Mouse (Mus musculus) intestine, postnatal 0 days (tissue): ENCODE results near the gene Stk35. TPM values are rescaled to one million over a fixed set of nuclear protein-coding genes. Genes with fewer than 3 reads are reported as not detected.

Experiments
- ATAC-seq: fragments of 200-750 bp; cut with Nextera tagmentation; 2 replicates; pipeline ENCODE4 v1.8.0; 2017; ENCODE audit warnings: mild to moderate bottlenecking, moderate TSS enrichment, moderate library complexity
- H3K27ac ChIP-seq: fragments of 300-500 bp; sonication (generic); 2 replicates; pipeline ENCODE4 v1.5.1; 2014; ENCODE audit warnings: mild to moderate bottlenecking, low read depth, low read length, moderate library complexity
- H3K27me3 ChIP-seq: fragments of 300-500 bp; sonication (generic); replicated peaks from 2 replicates; pipeline ENCODE4 v1.6.1; 2014; ENCODE audit warnings: low read length, mixed read lengths; ENCODE audit not compliant: control insufficient read depth, insufficient read depth
- H3K36me3 ChIP-seq: fragments of 300-500 bp; sonication (generic); 2 replicates; pipeline ENCODE4 v1.6.1; 2014; ENCODE audit warnings: mild to moderate bottlenecking, moderate library complexity; ENCODE audit not compliant: control insufficient read depth, insufficient read depth
- H3K4me1 ChIP-seq: fragments of 300-500 bp; sonication (generic); replicated peaks from 2 replicates; pipeline ENCODE4 v1.6.1; 2014; ENCODE audit warnings: antibody characterized with exemption, low read length, mixed read lengths; ENCODE audit not compliant: control insufficient read depth, insufficient read depth
- H3K4me2 ChIP-seq: fragments of 300-500 bp; sonication (generic); replicated peaks from 2 replicates; pipeline ENCODE4 v1.6.1; 2014; ENCODE audit warnings: low read depth, mild to moderate bottlenecking, moderate library complexity
- H3K4me3 ChIP-seq: fragments of 300-500 bp; sonication (generic); 2 replicates; pipeline ENCODE4 v1.5.1; 2014; ENCODE audit warnings: low read depth, low read length
- H3K9ac ChIP-seq: fragments of 300-500 bp; sonication (generic); 2 replicates; pipeline ENCODE4 v1.6.1; 2014; ENCODE audit warnings: mild to moderate bottlenecking, low read depth, low read length
- H3K9me3 ChIP-seq: fragments of 300-500 bp; sonication (generic); 2 replicates; pipeline ENCODE4 v1.6.1; 2016; ENCODE audit warnings: mixed run types; ENCODE audit not compliant: control insufficient read depth
- CTCF ChIP-seq: sonication (generic); IDR thresholded peaks from 2 replicates; pipeline ENCODE4 v1.5.1; 2016; ENCODE audit warnings: low read depth, mild to moderate bottlenecking, control low read depth, antibody characterized with exemption, moderate library complexity
- WGBS: fragments of 180-500 bp; shearing (Covaris S2); extraction: QIAGEN DNeasy Blood & Tissue Kit; methylation state at CpG from one replicate; pipeline ENCODE4 v1.1.7; 2014; 5-methylcytosine and 5-hydroxymethylcytosine counted together
- polyA plus RNA-seq: library from polyadenylated mRNA; unstranded; fragments of >200 nt; fragmentation: Nextera tagmentation; extraction: Ambion mirVana; gene quantifications from 2 replicates; pipeline ENCODE4 v1.2.1, GENCODE M21; 2015

Gene Stk35
- polyA plus RNA-seq, 1 experiment from 2014 or later: 5.0 TPM

DNA sequence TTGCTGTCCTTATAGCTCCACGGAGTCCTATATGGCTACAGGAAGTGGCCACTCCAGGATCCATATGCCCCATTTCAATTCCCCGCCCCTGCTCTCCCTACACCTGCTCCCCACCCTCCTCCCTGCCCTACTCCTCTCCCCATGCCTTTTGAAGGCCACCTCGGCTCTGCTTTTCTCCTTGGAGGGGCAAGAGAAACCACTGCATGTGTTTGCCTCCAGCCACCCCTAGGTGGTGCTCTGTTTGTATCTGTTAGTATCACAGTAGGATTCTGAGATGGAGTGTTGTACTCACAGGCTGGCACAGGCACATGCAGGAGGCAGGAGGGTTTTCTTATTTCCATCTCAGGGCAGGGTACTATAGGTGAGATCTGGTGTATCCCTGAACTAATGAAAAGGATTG is 79.5 kb downstream of the Stk35 start:
- 45% methylated on average over 3 of the region's 3 CpGs for WGBS

DNA sequence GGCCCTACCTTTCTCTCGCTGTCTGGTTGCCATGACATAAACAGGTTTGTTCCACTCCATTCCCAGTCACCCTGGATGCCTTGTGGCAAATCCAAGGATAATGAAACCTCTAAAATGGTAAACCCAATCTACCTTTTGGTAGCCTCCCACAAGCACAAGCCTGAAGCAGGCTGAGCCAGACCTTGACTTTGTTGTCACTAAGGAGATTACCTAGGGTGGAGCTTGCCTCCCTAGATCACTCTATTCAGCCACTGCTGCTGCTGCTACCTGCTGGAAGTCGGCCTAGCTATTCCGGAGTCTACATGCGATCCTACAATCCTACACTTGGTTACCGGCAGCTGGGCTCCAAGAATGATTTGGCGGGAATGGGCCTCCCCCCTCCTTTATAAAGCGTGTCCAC is 79.9 kb downstream of the Stk35 start:
- H3K4me1 ChIP-seq: no peaks in the 10 kb centered on the region
- no peak overlapping the region for H3K4me3 ChIP-seq
- no peak for ATAC-seq
- no peak overlapping the region for H3K4me2 ChIP-seq
- H3K9ac ChIP-seq: no peak overlapping the region
- H3K27ac ChIP-seq: no peak overlapping the region
- H3K9me3 ChIP-seq: no peaks in the 10 kb centered on the region
- H3K36me3 ChIP-seq: no peaks in the 10 kb centered on the region
- no peak for TF ChIP-seq CTCF
- no peaks in the 10 kb centered on the region for H3K27me3 ChIP-seq
- 86% methylated on average over 7 of the region's 7 CpGs for WGBS

More for the DNA sequence above, 79.5 kb downstream of the Stk35 start:
- TF ChIP-seq CTCF: peak; percentile 78
- no peaks in the 10 kb centered on the region for H3K36me3 ChIP-seq
- H3K4me1 ChIP-seq: no peaks in the 10 kb centered on the region
- no peaks in the 10 kb centered on the region for H3K9me3 ChIP-seq
- H3K4me2 ChIP-seq: no peak overlapping the region
- no peak overlapping the region for H3K27ac ChIP-seq
- no peak for ATAC-seq
- no peaks in the 10 kb centered on the region for H3K27me3 ChIP-seq
- H3K9ac ChIP-seq: no peak overlapping the region
- H3K4me3 ChIP-seq: no peak overlapping the region

DNA sequence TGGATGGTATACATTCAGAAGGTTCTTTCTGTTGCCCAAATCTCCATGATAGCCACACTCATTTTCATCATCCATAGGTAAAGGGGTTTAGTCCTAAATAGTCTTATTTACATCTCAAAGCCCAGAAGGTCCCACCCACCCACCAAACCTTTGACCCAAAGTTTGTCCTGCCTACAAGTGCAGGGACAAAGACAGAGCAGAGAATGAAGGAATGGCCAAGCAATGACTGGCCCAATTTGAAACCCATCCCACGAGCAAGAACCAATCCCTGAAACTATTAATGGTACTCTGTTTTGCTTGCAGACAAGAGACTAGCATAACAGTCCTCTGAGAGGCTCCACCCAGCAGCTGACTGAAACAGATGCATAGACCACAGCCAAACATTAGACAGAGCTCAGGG is 81.6 kb downstream of the Stk35 start:
- H3K4me3 ChIP-seq: no peak overlapping the region
- TF ChIP-seq CTCF: no peak
- no peak for ATAC-seq
- H3K4me1 ChIP-seq: no peaks in the 10 kb centered on the region
- WGBS: 73% methylated on average over 1 of the region's 1 CpGs
- no peaks in the 10 kb centered on the region for H3K36me3 ChIP-seq
- H3K4me2 ChIP-seq: no peak overlapping the region
- no peak overlapping the region for H3K27ac ChIP-seq
- no peaks in the 10 kb centered on the region for H3K9me3 ChIP-seq
- H3K9ac ChIP-seq: no peak overlapping the region
- no peaks in the 10 kb centered on the region for H3K27me3 ChIP-seq

Other genes with a start within 250 kb of the Stk35 start
- gene Sirpa, start 207.7 kb upstream of the Stk35 start, polyA plus RNA-seq: 9.5 and 9.7 TPM in 2 replicates
- 1.2 and 1.5 TPM in 2 replicates for gene Pdyn, start 100.7 kb upstream of the Stk35 start, polyA plus RNA-seq
- 0.09 TPM in 1 of 2 replicates, not detected in the other for gene Tgm3, start 211.8 kb downstream of the Stk35 start, polyA plus RNA-seq